Mouse (Mus musculus) adrenal gland, postnatal 4 days (tissue): ENCODE measurements around the gene Cryaa. TPM values are rescaled to one million over a fixed set of nuclear protein-coding genes. Genes with fewer than 3 reads are reported as not detected.

Experiments
- DNase-seq, 2 experiments: peaks; one replicate each; pipeline ENCODE4 v3.0.0; 2021 to 2022; ENCODE audit warnings: low spot score in 2 of 2, mixed read lengths in 2 of 2
- long read RNA-seq, 2 experiments: library from polyadenylated mRNA; stranded (forward); transcript quantifications; one replicate each; pipeline ENCODE4 v2.0.0; 2021
- total RNA-seq, 2 experiments: library from RNA; stranded (reverse); gene quantifications; 2 replicates each; pipeline ENCODE4 v1.2.3; 2021

The Cryaa gene
- total RNA-seq, result not detected
- long read RNA-seq, experiment 1, result 0 reads
- long read RNA-seq, experiment 2, result 0 reads

- DNase-seq, result no peak
These were observed at the start of gene Cryaa for GRCm38 (mm10) chr17:31677507-31677906. Gene Cryaa, plus strand, starts transcription at chr17:31677807.

GRCm38 (mm10) chr17:31627961-31628360 lies 49.6 kb upstream of the Cryaa start:
- no peak for DNase-seq

GRCm38 (mm10) chr17:31631081-31631800 lies 46.4 kb upstream of the Cryaa start:
- DNase-seq, result no peak

GRCm38 (mm10) chr17:31633007-31633406 lies 44.6 kb upstream of the Cryaa start:
- DNase-seq, result no peak

- DNase-seq, result no peak
These were observed 42.7 kb upstream of the Cryaa start for GRCm38 (mm10) chr17:31634896-31635295.

GRCm38 (mm10) chr17:31635781-31636180 lies 41.8 kb upstream of the Cryaa start:
- no peak for DNase-seq

- DNase-seq, result no peak
These were observed 41.2 kb upstream of the Cryaa start for GRCm38 (mm10) chr17:31636277-31636941.

- peak; percentile 52 to 61 for DNase-seq
These were observed 40.4 kb upstream of the Cryaa start, which contains the start of gene Cbs for GRCm38 (mm10) chr17:31636942-31637811. Gene Cbs, minus strand, starts transcription at chr17:31637238.

GRCm38 (mm10) chr17:31637866-31638570 lies 39.6 kb upstream of the Cryaa start:
- DNase-seq, result no peak

- DNase-seq, result no peak
These were observed 38.0 kb upstream of the Cryaa start for GRCm38 (mm10) chr17:31639651-31640050.

GRCm38 (mm10) chr17:31642331-31642730 lies 35.3 kb upstream of the Cryaa start:
- DNase-seq, result no peak

- no peak for DNase-seq
These were observed 34.7 kb upstream of the Cryaa start for GRCm38 (mm10) chr17:31642913-31643312.

- no peak for DNase-seq
These were observed 31.2 kb upstream of the Cryaa start for GRCm38 (mm10) chr17:31646199-31647002.

- no peak for DNase-seq
These were observed 25.5 kb upstream of the Cryaa start for GRCm38 (mm10) chr17:31652152-31652551.

- no peak for DNase-seq
These were observed 24.3 kb upstream of the Cryaa start for GRCm38 (mm10) chr17:31653277-31653676.

GRCm38 (mm10) chr17:31655366-31655765 lies 22.2 kb upstream of the Cryaa start:
- no peak for DNase-seq

GRCm38 (mm10) chr17:31656682-31657081 lies 20.9 kb upstream of the Cryaa start:
- no peak for DNase-seq

GRCm38 (mm10) chr17:31657141-31657983 lies 20.2 kb upstream of the Cryaa start:
- DNase-seq, result no peak

- no peak for DNase-seq
These were observed 19.5 kb upstream of the Cryaa start for GRCm38 (mm10) chr17:31658136-31658467.
